18 mouse cellular contexts compared by ENCODE assay signal in the genomic region with DNA sequence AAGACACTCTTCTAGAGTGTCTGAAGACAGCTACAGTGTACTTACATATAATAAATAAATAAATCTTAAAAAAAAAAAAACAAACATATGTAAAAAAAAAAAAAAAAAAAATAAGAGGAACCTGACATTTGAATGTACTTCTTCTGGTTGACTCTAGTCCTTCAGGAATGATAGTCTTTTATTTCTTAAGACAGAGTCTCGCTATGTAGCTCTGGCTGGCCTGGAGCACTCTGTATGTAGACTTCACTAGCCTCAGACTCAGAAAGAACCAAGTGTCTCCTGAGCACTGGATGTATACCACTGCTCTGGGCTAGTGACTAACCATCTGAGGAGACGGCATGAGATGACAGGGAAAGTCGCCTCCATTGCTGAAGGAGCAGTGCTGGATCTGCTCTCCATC. TPM values are rescaled to one million over a fixed set of nuclear protein-coding genes. Genes with fewer than 3 reads are reported as not detected.
"Had no signal": no experiment of that assay in that cellular context is flagged by ENCODE, and none has a peak within 500 bp of the region (broad histone marks: within the 10 kb centered on the region; RNA-seq: fewer than 3 reads in every experiment).

No protein-coding gene starts in this region.

- H3K36me3 ChIP-seq: liver, embryonic 13.5 days; neural tube, embryonic 12.5 days; neural tube, embryonic 15.5 days had no signal

- H3K9ac ChIP-seq: liver, embryonic 13.5 days; neural tube, embryonic 12.5 days; neural tube, embryonic 15.5 days had no signal

- H3K4me3 ChIP-seq: liver, embryonic 13.5 days; neural tube, embryonic 12.5 days; neural tube, embryonic 15.5 days had no signal

- H3K27me3 ChIP-seq: liver, embryonic 13.5 days; neural tube, embryonic 12.5 days; neural tube, embryonic 15.5 days had no signal

- H3K4me1 ChIP-seq: neural tube, embryonic 12.5 days; neural tube, embryonic 15.5 days had no signal

- H3K27ac ChIP-seq: liver, embryonic 13.5 days; neural tube, embryonic 12.5 days; neural tube, embryonic 15.5 days had no signal

- DNase-seq: kidney, adult 9 months; kidney, postnatal 14 days; kidney, postnatal 4 days; liver, embryonic 13.5 days; lung, adult 2 months; lung, postnatal 14 days; lung, postnatal 4 days; midbrain, embryonic 14.5 days; right cerebral cortex, adult 18-20 months; right cerebral cortex, postnatal 14 days; right cerebral cortex, postnatal 4 days; thymus, postnatal 36 days had no signal

RNA-seq across cellular contexts. Expression of a gene that starts 13.6 kb away (rescaled TPM):
- total RNA-seq: layer of hippocampus, adult 18-20 months; layer of hippocampus, postnatal 14 days; left cerebral cortex, postnatal 10 days; left cerebral cortex, postnatal 36 days had no signal
